Mouse (Mus musculus) testis, postnatal 10 days (tissue): ENCODE measurements around the gene Adam1a.

Experiments
- DNase-seq: peaks from one replicate; pipeline ENCODE4 v3.0.0; 2021; ENCODE audit warnings: low spot score

Adam1a gene

GRCm38 (mm10) chr5:121493305-121493704 is 52.0 kb downstream of the Adam1a start:
- no peak for DNase-seq

GRCm38 (mm10) chr5:121484801-121485200 is 60.5 kb downstream of the Adam1a start:
- DNase-seq, result no peak

DNA sequence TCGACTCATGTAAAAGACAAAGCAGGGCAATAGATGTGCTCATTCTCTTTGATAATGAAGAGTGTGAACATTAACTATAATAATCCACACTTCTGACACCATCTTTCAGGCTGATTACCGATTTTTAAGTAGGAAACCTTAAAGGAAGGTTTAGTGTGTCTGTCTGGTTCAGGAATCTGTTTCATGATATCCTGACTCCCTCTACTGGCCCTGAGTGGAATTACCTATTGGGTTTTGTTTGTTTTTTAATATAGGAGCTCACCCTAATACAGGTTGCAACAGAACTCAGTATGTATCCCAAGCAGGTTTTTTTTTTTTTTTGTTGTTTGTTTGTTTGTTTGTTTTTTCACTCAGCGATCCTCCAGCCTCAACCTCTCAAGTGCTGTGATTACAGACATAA is 67.6 kb downstream of the Adam1a start:
- DNase-seq, result no peak

DNA sequence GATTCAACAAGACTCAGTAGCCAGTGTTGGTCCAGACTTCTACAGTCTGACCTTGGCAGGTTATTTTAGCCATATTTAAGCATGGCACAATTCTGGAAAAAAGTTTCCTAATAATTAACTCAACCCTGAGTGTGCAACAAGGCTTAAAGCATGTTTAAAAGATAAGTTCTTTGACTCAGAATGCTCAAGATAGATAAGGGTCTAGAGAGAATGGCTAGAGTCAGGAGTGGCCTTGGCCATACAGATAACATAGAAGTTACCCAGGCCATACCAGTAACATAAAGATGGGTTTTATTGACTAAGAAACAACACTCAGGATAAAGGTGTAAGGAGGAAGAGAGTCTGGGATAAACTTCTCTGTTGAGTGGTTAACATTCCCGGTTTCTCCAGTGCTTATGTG is 69.2 kb downstream of the Adam1a start:
- DNase-seq, result no peak

DNA sequence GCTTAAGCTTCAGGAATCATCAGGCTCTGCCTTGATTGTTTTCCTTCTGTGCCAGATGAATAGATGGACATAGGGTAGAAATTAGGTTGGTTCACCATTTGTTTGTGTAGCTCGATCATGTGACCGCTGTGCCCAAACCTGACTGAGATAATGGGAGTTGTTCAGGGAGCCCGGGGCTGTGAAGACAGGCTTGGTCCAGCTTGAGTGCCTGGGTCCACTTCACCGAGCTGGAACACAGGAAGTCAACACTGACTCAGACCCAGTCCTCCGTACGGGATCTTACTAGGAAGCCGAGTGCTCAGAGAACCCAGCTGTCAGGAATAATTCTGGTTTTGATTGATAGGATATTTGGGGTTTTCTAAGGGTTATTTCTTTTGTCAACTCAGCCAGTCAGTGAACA is 70.7 kb downstream of the Adam1a start:
- no peak for DNase-seq

- no peak for DNase-seq
These were observed 72.9 kb downstream of the Adam1a start for GRCm38 (mm10) chr5:121472411-121472810.

DNA sequence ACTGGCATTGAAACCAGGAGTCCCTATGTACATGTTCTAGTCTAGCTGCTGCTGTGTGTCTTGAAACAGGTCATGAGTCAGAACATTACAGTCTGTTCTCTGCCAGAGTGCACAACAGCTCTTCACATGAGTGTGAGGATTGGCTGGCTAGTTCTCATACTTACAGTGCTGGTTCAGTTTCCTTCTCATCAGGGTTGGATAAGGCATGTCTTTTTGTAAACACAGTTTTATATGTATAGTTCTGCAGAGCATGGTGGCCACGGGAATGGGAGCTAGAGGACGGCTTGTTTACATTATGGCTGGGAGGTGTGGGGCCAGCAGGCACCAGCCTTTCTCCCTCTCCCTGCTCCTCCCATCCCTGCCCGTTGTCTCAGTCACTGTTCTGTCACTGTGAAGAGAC is 75.7 kb downstream of the Adam1a start:
- DNase-seq, result no peak
